In the genomic region with DNA sequence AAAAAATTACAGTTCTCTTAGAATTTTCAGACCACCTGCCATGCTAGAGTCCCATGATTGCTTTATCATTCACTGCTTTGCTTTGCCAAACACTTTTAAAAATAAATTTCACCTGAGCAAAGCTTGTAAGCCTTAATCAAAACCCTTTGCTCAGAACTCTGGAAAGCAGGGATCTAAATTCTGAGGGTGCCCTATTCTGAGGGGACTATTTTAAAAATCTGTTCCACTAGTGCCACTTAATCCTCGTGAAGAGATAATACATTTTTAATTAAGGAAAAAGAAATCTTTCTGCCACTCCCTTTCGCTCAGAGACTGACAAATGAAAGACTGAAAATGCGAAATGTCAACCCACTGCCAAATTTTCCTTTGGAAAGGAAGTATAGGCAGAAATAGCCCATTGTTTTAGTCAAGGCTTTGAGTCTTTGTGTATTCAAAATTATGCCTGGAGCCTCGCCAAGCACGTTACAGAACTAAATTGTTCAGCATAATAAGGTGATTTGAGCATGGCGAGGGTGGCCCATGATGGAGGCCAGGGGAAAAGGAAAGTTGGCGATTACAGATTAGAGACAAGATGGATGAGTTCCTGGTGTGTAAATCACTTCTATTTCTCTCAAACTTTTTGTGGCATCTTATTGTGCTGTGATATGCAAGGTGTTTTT, we compare ENCODE assay signal across 15 mouse cellular contexts.
DNase-seq lines count a peak whose midpoint lies in the region; ATAC-seq lines count a peak whose summit lies in the region.
"Had no signal": no experiment of that assay in that cellular context is flagged by ENCODE, and none has a peak within 500 bp of the region (broad histone marks: within the 10 kb centered on the region; RNA-seq: fewer than 3 reads in every experiment).

No protein-coding gene starts in this region.

- no peak overlapping the region for H3K27ac ChIP-seq in embryonic facial prominence, embryonic 14.5 days (replicated peaks; ENCODE audit: low read depth, low read length)
- no peak overlapping the region for H3K27ac ChIP-seq in embryonic facial prominence, embryonic 10.5 days (replicated peaks)
- H3K27ac ChIP-seq: limb, embryonic 13.5 days; neural tube, embryonic 12.5 days had no signal

- ATAC-seq in embryonic facial prominence, embryonic 14.5 days (ENCODE audit: low read depth) = no peak

- no peaks in the 10 kb centered on the region for H3K9me3 ChIP-seq in embryonic facial prominence, embryonic 14.5 days (ENCODE audit: control insufficient read depth, low read length)
- no peaks in the 10 kb centered on the region for H3K9me3 ChIP-seq in embryonic facial prominence, embryonic 10.5 days
- H3K9me3 ChIP-seq: limb, embryonic 13.5 days; neural tube, embryonic 12.5 days had no signal

- no peak overlapping the region for H3K9ac ChIP-seq in embryonic facial prominence, embryonic 14.5 days (ENCODE audit: low read depth, low read length)
- H3K9ac ChIP-seq: limb, embryonic 13.5 days; neural tube, embryonic 12.5 days had no signal

- no peak overlapping the region for H3K4me3 ChIP-seq in embryonic facial prominence, embryonic 14.5 days (ENCODE audit: low read depth, low read length)
- H3K4me3 ChIP-seq in embryonic facial prominence, embryonic 10.5 days = no peak overlapping the region
- H3K4me3 ChIP-seq: limb, embryonic 13.5 days; neural tube, embryonic 12.5 days had no signal

- no peaks in the 10 kb centered on the region for H3K27me3 ChIP-seq in embryonic facial prominence, embryonic 14.5 days (replicated peaks; ENCODE audit: control insufficient read depth, insufficient read depth, low read length)
- H3K27me3 ChIP-seq in embryonic facial prominence, embryonic 10.5 days (replicated peaks; ENCODE audit: low read depth, poor library complexity, severe bottlenecking) = no peaks in the 10 kb centered on the region
- H3K27me3 ChIP-seq: limb, embryonic 13.5 days; megakaryocyte, embryonic 14.5 days; neural tube, embryonic 12.5 days had no signal

- H3K36me3 ChIP-seq in embryonic facial prominence, embryonic 14.5 days (ENCODE audit: control insufficient read depth, insufficient read depth, low read length) = no peaks in the 10 kb centered on the region
- H3K36me3 ChIP-seq in embryonic facial prominence, embryonic 10.5 days (replicated peaks) = no peaks in the 10 kb centered on the region
- H3K36me3 ChIP-seq: G1E; limb, embryonic 13.5 days; neural tube, embryonic 12.5 days had no signal

- H3K4me2 ChIP-seq in embryonic facial prominence, embryonic 14.5 days (ENCODE audit: low read depth, low read length) = no peak overlapping the region
- H3K4me2 ChIP-seq: limb, embryonic 13.5 days; neural tube, embryonic 12.5 days had no signal

- WGBS in embryonic facial prominence, embryonic 14.5 days = 54% methylated on average over 7 of the region's 7 CpGs
- WGBS in embryonic facial prominence, embryonic 10.5 days = 74% methylated on average over 7 of the region's 7 CpGs

- no peaks in the 10 kb centered on the region for H3K4me1 ChIP-seq in embryonic facial prominence, embryonic 14.5 days (ENCODE audit: control insufficient read depth, insufficient read depth, low read length)
- H3K4me1 ChIP-seq in embryonic facial prominence, embryonic 10.5 days = no peaks in the 10 kb centered on the region
- H3K4me1 ChIP-seq: limb, embryonic 13.5 days; megakaryocyte, embryonic 14.5 days; neural tube, embryonic 12.5 days had no signal

- peak; percentile 58 for DNase-seq in embryonic facial prominence, embryonic 14.5 days (ENCODE audit: low spot score)
- DNase-seq in embryonic facial prominence, embryonic 10.5 days (ENCODE audit: low spot score) = no peak
- peak; percentile 8 to 20 for DNase-seq in kidney, postnatal 4 days
- no peak for DNase-seq in kidney, adult 11 months
- DNase-seq in retina, postnatal 1 day = peak; percentile 82
- no peak for DNase-seq in retina, embryonic 14.5 days (ENCODE audit: low spot score)
- peak; percentile 31 for DNase-seq in telencephalon, adult 2 months (ENCODE audit: low read depth, low spot score)
- no peak for DNase-seq in cerebellum, adult 18-20 months
- DNase-seq: cerebellum, adult 11 months; kidney, adult 9 months; spleen, adult 18-20 months had no signal

Comparison
In these comparisons a context has a peak if more than half of its experiments do, and no peak if none do; other contexts are left out.
1. DNase-seq: peak in embryonic facial prominence, embryonic 14.5 days (single experiment), kidney, postnatal 4 days (2 of 2), retina, postnatal 1 day (single experiment) and telencephalon, adult 2 months (single experiment); none in embryonic facial prominence, embryonic 10.5 days (single experiment), kidney, adult 11 months (single experiment), retina, embryonic 14.5 days (single experiment) and cerebellum, adult 18-20 months (0 of 2).